Mouse (Mus musculus) macrophage (primary cell): ENCODE results near the gene Sec24a. TPM values are rescaled to one million over a fixed set of nuclear protein-coding genes. Genes with fewer than 3 reads are reported as not detected.
"Not testable (repeated sequence)": the region's sequence is repeated elsewhere in the genome, so short reads cannot be mapped to it uniquely, and the experiment has no call there.

ENCODE experiments used
- H3K27ac ChIP-seq: fragments of 350-480 bp; formaldehyde crosslinking; 2 replicates; pipeline ENCODE4 v1.9.0; 2021
- H3K36me3 ChIP-seq: fragments of 350-480 bp; formaldehyde crosslinking; 2 replicates; pipeline ENCODE4 v1.9.0; 2021; ENCODE audit errors: inconsistent target
- H3K4me3 ChIP-seq: fragments of 350-480 bp; formaldehyde crosslinking; 2 replicates; pipeline ENCODE4 v1.9.0; 2021; ENCODE audit errors: inconsistent target
- H3K79me2 ChIP-seq: fragments of 350-480 bp; formaldehyde crosslinking; 2 replicates; pipeline ENCODE4 v1.9.0; 2021; ENCODE audit errors: inconsistent target
- WGBS: methylation state at CpG from one replicate; pipeline ENCODE4 v1.1.7; 2026; ENCODE audit warnings: inconsistent platforms; ENCODE audit not compliant: missing documents; 5-methylcytosine and 5-hydroxymethylcytosine counted together
- polyA plus RNA-seq: library from polyadenylated mRNA; stranded (reverse); fragments of 250-400 nt; gene quantifications from 3 replicates; pipeline ENCODE4 v1.2.4, GENCODE M21; 2018; ENCODE audit warnings: inconsistent platforms

The Sec24a gene
- polyA plus RNA-seq, 1 experiment from 2014 or later, result 11.3 TPM

GRCm38 (mm10) chr11:51751623-51752225, 11.7 kb downstream of the Sec24a start:
- H3K27ac ChIP-seq, H3K36me3 ChIP-seq, H3K4me3 ChIP-seq: not testable (repeated sequence)
- H3K79me2 ChIP-seq, result peaks cover 91% of the 10 kb centered on the region
- WGBS, result 89% methylated on average over 4 of the region's 6 CpGs

DNA sequence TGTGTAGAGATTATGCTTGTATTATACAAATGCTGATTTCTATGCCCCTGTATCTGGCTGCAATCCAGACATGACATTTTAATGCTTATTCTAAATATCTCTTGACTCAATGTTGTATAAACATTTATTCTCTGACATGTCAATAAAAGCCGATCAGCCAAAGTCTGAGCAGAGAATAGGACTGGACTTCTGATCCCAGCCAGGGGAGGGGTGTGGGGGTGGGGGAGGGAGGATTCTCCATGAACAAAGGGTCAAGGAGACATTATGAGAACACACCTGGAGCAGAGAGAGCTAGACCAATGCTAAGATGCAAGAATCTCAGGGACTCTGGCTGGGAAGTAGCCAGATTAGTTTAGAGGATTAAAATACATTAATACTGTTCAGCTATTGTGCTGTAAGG, 17.3 kb downstream of the Sec24a start:
- Histone ChIP-seq H3K79me2 (peaks cover 64% of the 10 kb centered on the region), H3K36me3 (peaks cover 26% of the 10 kb centered on the region; the same call in 1 of the 2 replicates), H3K4me3 (no peak overlapping the region), H3K27ac (no peak overlapping the region)
- 83% methylated on average over 1 of the region's 1 CpGs for WGBS

GRCm38 (mm10) chr11:51740701-51741100, 22.7 kb downstream of the Sec24a start:
- WGBS, result 93% methylated on average over 3 of the region's 3 CpGs
- H3K27ac ChIP-seq, result no peak overlapping the region
- H3K79me2 ChIP-seq, result peaks cover 44% of the 10 kb centered on the region; the same call in 1 of the 2 replicates
- H3K4me3 ChIP-seq, result no peak overlapping the region
- H3K36me3 ChIP-seq, result peaks cover 39% of the 10 kb centered on the region; the same call in 1 of the 2 replicates

- Histone ChIP-seq H3K36me3 (peaks cover 40% of the 10 kb centered on the region), H3K79me2 (peaks cover 34% of the 10 kb centered on the region; the same call in 1 of the 2 replicates), H3K4me3 (no peak overlapping the region), H3K27ac (no peak overlapping the region)
- 92% methylated on average over 3 of the region's 3 CpGs for WGBS
Measured at GRCm38 (mm10) chr11:51738651-51739403, 24.6 kb downstream of the Sec24a start.

- 92% methylated on average over 7 of the region's 13 CpGs for WGBS
- not testable (repeated sequence) for H3K4me3 ChIP-seq
Measured at GRCm38 (mm10) chr11:51734218-51734617, 29.2 kb downstream of the Sec24a start.

DNA sequence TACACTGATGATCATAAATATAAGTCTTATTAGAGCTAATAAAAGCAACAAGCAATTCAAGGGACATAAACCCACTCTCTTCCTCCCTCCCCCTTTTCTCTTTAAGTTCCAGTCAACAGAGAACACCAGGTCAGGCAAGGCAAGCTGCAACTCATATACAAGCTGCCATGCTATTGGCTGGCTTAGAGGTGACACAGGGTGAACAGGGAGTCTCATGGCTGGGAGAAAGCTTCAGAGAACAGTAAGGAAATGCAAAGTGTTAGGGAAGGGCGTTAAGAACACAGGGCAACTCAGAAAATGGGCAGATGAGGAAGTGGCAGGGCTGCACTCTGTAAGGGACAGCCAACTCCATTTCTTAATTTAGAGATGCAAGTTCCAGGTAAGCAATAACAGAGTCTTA, 30.6 kb downstream of the Sec24a start:
- Histone ChIP-seq H3K36me3 (peaks cover 48% of the 10 kb centered on the region), H3K4me3 (no peak overlapping the region), H3K27ac (no peak overlapping the region), H3K79me2 (peaks cover 10% of the 10 kb centered on the region; the same call in 1 of the 2 replicates)
- WGBS, result 18% methylated on average over 1 of the region's 1 CpGs

More at GRCm38 (mm10) chr11:51734218-51734617, 29.2 kb downstream of the Sec24a start:
- H3K27ac ChIP-seq, result not testable (repeated sequence)
- peaks cover 44% of the 10 kb centered on the region for H3K36me3 ChIP-seq
- H3K79me2 ChIP-seq, result peaks cover 22% of the 10 kb centered on the region; the same call in 1 of the 2 replicates

GRCm38 (mm10) chr11:51721066-51721465, 42.4 kb downstream of the Sec24a start:
- Histone ChIP-seq H3K27ac (no peak overlapping the region), H3K4me3 (no peak overlapping the region), H3K79me2 (no peaks in the 10 kb centered on the region), H3K36me3 (peaks cover 68% of the 10 kb centered on the region)
- WGBS, result 93% methylated on average over 11 of the region's 11 CpGs

DNA sequence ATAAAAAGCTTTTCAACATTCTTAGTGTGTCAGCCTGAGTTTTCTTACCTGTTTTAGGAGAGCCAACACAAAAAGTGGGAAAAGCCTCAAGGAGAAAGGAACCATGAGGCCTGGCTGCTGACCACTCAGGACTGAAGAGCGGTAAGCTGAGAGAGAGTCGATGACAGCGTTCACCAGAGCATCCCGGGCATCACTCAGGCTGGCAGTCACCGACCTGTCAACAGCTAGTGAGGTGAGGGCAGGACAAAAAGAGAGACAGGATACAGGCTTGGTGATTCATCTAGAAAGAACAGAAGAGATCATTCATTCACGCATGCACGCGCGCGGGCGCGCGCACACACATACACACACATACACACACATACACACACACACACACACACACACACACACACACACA, 56.4 kb downstream of the Sec24a start:
- Histone ChIP-seq H3K4me3 (no peak overlapping the region), H3K79me2 (no peaks in the 10 kb centered on the region), H3K27ac (no peak overlapping the region), H3K36me3 (peaks cover 66% of the 10 kb centered on the region)
- WGBS, result 95% methylated on average over 6 of the region's 13 CpGs

- Histone ChIP-seq H3K79me2 (no peaks in the 10 kb centered on the region), H3K4me3 (no peak overlapping the region), H3K36me3 (peaks cover 60% of the 10 kb centered on the region), H3K27ac (no peak overlapping the region)
- 96% methylated on average over 7 of the region's 10 CpGs for WGBS
Measured at GRCm38 (mm10) chr11:51706451-51706850, 57.0 kb downstream of the Sec24a start.

DNA sequence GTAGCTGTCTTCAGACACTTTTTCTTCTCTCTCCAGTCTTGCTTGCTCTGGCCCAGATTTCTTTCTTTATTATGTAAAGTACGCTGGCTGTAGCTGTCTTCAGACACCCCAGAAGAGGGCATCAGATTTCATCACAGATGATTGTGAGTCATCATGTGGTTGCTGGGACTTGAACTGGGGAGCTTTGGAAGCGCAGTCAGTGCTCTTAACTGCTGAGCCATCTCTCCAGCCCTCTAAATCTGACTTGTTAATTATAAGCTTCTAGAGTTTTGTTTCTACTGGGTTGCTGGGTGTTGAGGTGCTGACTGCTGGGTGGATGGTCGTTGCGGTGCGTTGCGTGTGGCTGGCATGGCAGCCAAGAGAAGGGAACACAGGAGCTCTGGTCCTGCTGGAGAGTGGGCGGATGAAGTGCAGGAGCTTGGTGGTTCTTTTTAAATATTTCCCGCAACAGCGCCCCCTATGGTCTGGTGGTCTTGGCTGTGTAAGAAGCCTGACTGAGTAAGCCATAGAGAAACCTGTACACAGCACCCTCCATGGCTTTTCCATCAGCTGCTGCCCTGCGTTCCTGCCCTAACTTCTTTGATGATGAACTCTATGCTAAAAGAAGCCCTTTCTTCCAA, 59.9 kb downstream of the Sec24a start:
- H3K36me3 ChIP-seq, result peaks cover 69% of the 10 kb centered on the region
- no peaks in the 10 kb centered on the region for H3K79me2 ChIP-seq
- no peak overlapping the region for H3K27ac ChIP-seq
- 86% methylated on average over 10 of the region's 10 CpGs for WGBS
- H3K4me3 ChIP-seq, result no peak overlapping the region

DNA sequence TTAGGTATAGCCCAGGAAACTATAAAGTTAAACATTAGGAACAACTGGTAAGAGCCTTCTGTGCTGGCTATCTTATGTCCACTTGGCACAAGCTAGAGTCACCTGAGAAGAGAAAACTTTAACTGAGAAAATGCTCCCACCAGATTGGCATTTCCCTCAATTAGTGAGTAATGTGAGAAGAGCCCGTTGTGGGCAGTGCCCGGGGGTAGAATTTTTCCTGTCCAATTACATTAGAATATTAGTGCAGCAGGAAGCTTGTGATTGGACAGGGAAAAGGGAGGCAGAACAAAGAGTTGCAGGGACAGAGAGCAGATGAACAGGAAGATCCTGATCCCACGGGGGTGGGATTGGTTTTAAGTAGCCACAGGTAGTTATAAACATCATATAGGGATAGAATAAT, 60.6 kb downstream of the Sec24a start:
- Histone ChIP-seq H3K36me3 (peaks cover 67% of the 10 kb centered on the region), H3K4me3 (no peak overlapping the region), H3K79me2 (no peaks in the 10 kb centered on the region), H3K27ac (no peak overlapping the region)
- WGBS, result 97% methylated on average over 3 of the region's 3 CpGs

DNA sequence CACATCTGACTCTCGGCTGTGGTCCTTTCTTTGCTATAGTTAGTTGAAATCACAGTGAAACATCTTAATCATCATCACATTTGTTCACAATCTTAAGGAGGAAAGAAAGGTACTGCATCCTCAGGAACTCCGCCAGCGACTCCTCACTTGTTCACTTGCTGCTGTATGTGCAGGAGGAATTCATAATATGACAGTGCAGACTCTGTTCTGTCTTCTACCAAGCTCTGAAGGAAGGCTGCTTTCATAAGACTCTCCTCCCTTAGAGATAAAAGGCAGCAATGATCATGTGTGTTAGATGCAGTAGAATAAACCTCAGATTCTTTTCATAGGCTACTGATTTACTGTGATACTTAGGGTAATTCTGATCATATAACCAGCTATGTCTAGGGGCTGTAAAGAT, 68.5 kb downstream of the Sec24a start:
- Histone ChIP-seq H3K27ac (no peak overlapping the region), H3K36me3 (peaks cover 34% of the 10 kb centered on the region), H3K4me3 (no peak overlapping the region), H3K79me2 (no peaks in the 10 kb centered on the region)
- WGBS, result 96% methylated on average over 3 of the region's 3 CpGs

DNA sequence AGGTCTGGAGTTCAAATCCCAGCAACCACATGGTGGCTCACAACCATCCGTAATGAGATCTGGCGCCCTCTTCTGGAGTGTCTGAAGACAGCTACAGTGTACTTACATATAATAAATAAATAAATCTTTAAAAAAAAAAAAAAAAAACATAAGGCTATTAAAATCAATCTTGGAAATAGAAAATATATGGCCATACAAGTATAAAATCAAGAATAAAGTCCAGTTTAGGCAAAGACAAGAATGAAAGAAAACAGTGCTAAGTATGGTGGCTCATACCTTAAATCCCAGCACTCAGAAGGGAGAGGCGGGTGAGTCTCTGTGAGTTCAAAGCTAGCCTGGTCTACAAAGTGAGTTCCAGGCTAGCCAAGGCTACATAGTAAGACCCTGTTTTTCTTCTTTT, 72.8 kb downstream of the Sec24a start:
- not testable (repeated sequence) for H3K27ac ChIP-seq, H3K4me3 ChIP-seq, H3K36me3 ChIP-seq
- peaks cover 20% of the 10 kb centered on the region for H3K79me2 ChIP-seq
- 92% methylated on average over 1 of the region's 3 CpGs for WGBS

DNA sequence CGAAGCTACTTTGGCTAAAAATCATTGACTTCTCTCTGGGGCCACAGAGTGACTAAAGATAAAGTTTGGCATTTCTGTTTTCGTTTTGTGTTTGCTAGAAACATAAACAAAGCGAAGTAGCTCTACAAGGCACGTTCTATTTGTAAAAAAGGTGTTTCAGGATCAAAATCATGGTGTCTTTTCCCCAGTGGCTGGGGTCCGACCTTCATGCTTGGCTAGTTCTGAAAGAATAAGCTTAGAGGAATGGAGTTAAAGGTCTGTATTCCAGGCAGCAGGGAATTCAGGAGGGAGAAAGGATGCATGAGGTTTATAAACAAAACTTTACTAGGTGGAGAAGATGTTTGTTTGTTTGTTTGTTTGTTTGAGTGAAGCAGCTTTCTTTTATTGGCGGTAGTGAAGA, 74.1 kb downstream of the Sec24a start:
- no peaks in the 10 kb centered on the region for H3K36me3 ChIP-seq
- WGBS, result 30% methylated on average over 6 of the region's 6 CpGs
- peaks cover 20% of the 10 kb centered on the region for H3K79me2 ChIP-seq
- H3K27ac ChIP-seq, result peak overlapping the region; percentile 97
- peak overlapping the region; percentile 97 for H3K4me3 ChIP-seq
